Mouse (Mus musculus) layer of hippocampus, postnatal 25 days (tissue): ENCODE measurements around the gene Prrt1. TPM values are rescaled to one million over a fixed set of nuclear protein-coding genes. Genes with fewer than 3 reads are reported as not detected.

Source experiments
- DNase-seq, 2 experiments: peaks; one replicate each; pipeline ENCODE4 v3.0.0; 2022; ENCODE audit warnings: mixed read lengths in 2 of 2, low spot score in 1 of 2; ENCODE audit errors: extremely low spot score in 1 of 2
- total RNA-seq, 2 experiments: library from RNA; stranded (reverse); gene quantifications; 2 replicates each; pipeline ENCODE4 v1.2.3; 2021

Gene Prrt1
- total RNA-seq, 2 experiments from 2014 or later: 259 to 330 TPM

DNA sequence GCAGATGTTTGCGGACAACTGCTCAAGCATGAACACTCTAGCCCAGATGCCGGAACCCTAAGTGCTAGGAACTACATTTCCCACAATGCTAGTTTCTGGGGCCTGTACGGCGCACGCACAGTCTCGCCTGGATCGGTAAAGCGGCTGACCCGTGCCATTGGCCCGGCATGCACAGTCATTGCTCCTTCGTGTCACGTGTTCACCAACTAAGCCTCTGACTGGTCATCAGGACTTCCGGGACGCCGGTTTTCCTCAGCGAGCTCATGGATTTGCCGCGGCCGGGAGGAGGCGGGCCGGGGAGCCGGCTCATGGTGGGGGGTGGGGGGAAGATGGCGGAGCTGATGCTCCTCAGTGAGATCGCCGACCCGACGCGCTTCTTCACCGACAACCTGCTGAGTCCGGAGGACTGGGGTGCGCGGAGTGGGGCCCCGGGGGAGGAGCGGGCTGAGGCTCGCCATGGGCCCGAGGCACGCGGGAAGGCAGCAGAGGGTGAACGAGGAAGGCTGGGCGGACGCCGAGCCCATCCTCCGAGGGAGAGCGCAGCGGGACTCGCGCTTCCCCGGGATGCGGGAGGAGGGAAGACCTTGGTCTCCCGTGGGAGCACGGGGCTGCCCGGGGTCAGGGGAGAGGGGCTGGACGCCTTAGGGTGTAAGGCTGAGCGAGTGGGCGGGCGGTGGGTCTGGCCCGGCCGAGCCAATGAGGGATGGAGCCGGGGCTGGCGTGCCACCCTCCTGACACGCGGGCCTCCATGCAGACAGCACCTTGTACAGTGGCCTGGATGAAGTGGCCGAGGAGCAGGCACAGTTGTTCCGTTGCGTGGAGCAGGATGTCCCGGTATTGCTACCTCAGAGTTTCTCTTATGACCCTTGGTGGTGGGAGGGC lies 17.8 kb downstream of the Prrt1 start, which contains the start of gene Atf6b:
TSS of gene Atf6b (plus strand) at position 241 of the 882 bp plus-strand sequence.
- DNase-seq: peak; percentile 71 to 76

DNA sequence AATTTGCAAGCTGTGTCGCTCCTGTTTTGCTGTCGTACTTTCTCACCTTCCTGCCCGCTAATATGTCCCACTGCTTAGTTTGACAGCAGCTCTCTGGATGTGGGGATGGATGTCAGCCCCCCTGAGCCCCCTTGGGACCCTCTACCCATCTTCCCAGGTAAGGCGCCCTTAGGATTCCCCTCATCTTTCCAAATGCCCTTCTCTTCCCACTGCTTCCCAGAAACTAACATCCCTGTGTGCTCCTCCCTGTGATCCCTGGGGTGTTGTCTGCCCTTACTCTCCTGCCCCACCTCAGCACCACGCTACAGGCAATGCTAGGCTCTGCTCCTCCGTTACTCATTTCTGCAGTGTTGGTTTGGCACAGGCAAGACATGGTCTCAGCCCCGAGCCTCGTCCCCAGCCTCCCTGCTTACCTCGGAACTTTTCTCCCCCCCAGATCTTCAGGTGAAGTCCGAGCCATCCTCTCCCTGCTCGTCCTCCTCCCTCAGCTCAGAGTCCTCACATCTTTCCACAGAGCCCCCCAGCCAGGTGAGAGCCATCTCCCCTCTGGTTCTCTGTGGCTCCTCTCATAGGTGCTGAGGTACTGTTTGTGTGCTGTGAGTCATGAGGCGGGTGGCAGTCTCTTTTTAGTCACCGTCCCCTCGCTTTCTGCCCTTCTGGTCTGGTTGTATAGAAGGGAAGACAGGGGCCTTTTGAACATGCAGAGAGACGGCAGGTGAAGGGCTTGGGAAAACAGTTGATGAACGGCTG lies 19.0 kb downstream of the Prrt1 start:
- DNase-seq: no peak

DNA sequence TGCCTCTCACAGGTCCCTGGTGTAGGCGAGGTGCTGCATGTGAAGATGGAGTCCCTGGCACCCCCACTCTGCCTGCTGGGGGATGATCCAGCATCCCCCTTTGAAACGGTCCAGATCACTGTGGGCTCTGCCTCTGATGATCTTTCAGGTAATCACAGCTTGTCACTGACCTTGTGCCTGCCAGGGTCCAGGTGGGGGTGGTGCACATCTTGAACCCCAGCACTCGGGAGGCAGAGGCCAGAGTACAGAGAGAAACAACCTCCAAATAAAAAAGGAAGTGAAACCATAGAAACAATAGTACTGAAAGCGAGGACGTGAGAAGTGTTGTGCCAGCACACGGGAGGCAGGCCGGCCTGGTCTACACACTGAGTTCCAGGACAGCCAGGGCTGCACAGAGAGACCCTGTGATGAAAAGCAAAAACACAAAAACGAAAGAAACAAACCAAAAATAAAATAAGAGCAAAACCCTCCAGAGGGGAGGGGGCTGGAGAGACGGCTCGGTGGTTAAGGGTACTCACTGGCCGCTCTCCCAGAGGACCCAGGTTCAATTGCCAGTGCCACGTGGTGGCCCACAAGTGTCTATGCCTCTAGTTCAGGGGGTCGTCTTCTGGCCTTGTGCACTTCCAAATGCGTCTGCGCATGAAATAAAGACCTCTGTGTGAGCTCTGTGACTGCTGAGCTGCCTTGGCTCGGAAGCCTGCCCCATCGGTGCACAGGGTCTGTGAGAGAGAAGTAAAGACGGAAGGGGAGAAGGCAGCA lies 20.0 kb downstream of the Prrt1 start:
- no peak for DNase-seq

DNA sequence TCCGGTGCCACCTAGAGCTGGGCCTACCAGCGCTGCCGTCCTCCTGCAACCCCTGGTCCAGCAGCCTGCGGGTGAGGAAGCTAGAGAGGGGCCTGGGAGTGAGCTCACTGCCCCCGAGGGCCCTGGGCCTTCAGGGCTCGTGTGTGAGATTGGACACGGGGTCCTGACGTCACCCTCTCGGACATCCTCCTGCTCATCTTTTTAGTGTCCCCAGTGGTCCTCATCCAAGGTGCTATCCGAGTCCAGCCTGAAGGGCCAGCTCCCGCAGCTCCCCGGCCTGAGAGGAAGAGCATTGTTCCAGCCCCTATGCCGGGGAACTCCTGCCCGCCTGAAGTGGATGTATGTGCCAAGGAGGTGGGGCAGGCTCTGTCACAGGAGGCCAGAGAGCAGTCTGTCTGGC lies 21.4 kb downstream of the Prrt1 start:
- no peak for DNase-seq

DNA sequence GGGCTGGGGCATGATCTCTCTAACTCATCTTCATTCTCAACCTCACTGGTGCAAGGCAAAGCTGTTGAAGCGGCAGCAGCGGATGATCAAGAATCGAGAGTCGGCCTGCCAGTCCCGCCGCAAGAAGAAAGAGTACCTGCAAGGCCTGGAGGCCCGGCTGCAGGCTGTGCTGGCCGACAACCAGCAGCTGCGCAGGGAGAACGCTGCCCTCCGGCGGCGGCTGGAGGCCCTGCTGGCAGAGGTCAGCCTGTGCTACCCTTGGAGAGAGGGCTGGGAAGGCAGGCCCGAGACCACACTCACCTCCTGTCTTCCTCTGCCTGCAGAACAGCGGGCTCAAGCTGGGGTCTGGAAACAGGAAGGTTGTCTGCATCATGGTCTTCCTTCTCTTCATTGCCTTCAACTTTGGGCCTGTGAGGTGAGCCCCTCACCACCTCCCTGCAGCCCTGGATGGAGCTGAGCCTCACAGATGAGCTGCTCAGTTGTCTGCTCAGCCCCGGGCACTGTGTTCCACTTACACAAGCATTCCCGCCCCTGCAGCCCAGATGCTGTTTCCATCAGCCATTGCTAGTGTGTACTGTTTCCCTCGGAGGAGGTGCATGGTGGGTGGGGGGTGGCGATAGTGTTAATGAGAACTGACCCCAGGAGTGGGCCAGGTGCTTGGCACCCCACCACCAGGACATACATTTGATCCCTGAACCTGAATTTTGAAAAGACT lies 22.3 kb downstream of the Prrt1 start:
- DNase-seq: no peak

DNA sequence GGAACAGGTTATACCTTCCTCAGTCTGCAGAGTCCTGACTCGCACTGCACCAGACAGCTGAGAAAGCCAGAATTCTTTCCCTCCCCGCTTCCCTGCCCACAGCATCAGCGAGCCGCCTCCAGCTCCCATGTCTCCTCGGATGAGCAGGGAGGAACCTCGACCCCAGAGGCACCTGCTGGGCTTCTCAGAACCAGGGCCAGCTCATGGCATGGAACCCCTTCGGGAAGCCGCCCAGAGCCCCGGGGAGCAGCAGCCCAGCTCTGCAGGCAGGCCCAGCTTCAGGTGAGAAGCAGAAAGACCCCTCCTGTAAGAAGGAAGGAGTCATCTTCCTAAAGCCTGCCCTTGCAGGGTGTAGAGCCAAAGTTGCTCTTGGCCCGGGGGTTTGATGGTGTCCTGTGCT lies 23.2 kb downstream of the Prrt1 start:
- DNase-seq: no peak

- DNase-seq: no peak
These were observed 23.7 kb downstream of the Prrt1 start for GRCm38 (mm10) chr17:34652985-34653384.

DNA sequence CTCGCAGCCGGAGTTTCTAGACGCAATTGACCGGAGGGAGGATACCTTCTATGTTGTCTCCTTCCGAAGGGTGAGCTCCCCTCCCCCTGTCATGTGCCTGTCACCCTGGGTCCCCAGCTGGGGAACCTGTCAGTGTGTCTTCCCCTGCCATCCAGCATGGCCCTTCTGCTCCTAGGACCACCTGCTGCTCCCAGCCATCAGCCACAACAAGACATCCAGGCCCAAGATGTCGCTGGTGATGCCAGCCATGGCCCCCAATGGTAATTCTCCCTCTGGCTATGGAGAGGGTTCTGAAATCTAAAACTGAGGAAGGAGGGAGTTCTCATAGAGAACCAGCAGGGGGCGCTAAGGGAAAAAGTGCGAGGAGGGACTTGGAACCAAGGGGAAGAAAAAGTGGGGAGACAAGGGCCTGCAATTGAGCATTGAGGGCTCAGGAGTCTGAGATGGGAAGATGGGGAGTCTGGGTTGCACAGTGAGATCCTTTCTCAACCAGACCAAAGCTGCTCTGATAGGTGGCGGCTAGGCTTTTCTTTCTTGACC lies 24.5 kb downstream of the Prrt1 start:
- peak in 1 of 2 experiments; percentile 76 for DNase-seq

DNA sequence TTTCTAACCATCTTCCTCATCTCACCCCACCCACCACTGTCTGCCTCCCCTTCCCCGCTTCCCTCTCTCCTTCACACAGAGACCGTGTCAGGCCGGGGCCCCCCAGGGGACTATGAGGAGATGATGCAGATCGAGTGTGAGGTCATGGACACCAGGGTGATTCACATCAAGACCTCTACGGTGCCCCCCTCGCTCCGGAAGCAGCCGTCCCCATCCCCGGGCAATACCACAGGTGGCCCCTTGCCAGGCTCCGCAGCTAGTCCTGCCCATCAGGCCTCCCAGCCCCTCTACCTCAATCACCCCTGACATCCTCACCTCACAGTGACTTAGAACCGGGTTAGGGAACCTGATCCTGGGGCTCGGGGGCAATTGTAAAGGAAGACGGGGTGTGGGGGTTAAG lies 25.1 kb downstream of the Prrt1 start:
- DNase-seq: no peak

- no peak for DNase-seq
These were observed 25.8 kb downstream of the Prrt1 start for GRCm38 (mm10) chr17:34655160-34655559.

DNA sequence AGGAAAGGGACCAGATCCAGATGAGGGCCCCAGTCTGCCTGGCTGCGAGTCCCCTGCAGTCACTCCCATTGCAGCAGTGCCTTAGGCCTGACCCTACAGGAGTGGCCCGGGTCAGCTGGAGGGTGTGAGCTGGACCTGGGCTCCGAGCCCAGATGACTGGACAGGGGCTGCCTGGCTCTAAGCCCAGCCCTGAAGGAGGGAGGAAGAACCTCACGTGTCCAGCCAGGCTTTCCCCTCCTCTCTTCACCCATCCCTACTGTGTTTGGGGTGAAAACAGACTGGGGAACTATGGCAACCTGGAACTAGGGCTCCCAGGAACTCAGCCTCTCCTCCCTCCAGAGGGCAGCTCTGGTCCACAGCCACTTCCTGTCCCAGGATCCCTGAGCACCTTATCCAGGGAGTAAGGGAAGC lies 26.3 kb downstream of the Prrt1 start:
- DNase-seq: no peak

DNA sequence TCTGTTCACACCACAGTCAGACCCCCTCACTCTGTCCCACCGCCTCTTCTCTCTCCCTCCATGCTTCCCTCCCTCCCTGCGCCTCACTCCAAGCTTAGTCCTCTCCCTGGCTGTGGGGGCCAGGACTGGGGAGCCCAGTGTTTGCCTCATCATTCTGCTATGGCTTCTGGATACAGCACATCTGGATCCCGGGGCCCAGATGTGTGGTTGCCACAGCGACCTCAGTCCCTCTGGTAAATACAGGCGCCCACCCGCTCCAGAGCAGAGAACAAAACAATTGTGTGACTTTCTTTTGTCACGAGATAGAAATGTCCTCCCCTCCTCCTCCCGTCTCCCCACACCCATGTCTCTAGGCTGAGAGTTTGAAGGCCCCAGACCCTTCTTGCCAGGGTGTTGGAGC lies 27.3 kb downstream of the Prrt1 start:
- DNase-seq: no peak

DNA sequence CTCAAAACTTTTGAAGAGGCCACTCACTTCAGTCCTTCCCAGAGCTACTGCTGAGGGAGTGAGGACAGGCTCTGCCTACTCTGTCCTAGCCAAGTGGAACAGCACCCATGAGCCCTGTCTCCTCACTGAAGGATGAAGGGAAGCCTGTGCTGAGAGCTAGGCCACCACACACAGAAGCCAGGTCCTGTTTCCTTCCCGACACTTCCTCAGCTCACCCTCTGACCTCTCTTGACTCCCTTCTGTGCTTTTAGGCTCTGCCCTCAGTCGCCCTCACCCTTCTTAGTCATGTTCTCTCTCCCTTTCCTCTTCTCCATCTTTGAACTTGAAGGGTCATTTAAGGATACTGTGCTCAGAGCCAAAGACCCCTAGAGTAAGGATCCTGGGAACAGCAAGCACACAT lies 27.9 kb downstream of the Prrt1 start:
- DNase-seq: no peak

DNA sequence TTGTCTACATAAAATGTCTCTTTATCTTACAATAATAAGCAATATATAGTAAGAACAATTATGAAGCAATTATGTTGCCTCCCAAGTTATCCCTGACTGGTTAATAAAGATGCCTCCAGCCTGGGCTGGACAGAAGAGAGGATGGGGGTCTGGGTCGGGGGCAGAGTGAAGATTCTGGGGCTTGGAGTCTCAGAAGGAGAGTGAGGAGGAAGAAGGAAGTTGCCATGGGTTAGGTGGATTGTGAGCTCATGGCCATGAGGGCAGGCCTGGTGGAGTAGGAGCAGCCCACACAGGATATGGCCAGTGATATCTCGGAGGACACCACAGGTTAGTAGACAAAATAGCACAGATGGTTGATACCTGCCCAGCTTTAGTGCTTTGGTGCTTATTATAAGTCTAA lies 28.8 kb downstream of the Prrt1 start:
- DNase-seq: no peak

DNA sequence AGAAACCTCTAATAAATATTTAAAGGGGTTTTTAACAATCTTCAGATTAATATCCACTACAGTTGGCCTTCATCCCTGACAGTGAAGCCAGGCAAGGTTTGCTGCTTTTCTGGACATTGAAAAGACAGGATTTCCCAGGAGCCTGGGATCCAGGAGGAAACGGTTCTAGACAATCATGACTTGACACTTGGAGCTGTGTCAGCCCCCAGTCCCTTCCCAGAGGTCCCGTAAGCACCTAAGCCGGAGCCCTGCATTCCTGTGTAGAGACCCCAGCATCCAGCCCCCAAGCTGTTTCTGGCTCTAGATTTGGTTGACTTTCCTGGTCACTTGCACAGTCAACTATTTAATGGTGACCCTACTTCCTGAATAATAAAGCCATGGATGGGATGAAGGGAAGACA lies 29.3 kb downstream of the Prrt1 start:
- DNase-seq: no peak

GRCm38 (mm10) chr17:34659181-34659896 lies 30.0 kb downstream of the Prrt1 start:
- DNase-seq: no peak

GRCm38 (mm10) chr17:34659897-34660214 lies 30.5 kb downstream of the Prrt1 start:
- DNase-seq: no peak

GRCm38 (mm10) chr17:34660259-34660820 lies 31.0 kb downstream of the Prrt1 start:
- DNase-seq: no peak

DNA sequence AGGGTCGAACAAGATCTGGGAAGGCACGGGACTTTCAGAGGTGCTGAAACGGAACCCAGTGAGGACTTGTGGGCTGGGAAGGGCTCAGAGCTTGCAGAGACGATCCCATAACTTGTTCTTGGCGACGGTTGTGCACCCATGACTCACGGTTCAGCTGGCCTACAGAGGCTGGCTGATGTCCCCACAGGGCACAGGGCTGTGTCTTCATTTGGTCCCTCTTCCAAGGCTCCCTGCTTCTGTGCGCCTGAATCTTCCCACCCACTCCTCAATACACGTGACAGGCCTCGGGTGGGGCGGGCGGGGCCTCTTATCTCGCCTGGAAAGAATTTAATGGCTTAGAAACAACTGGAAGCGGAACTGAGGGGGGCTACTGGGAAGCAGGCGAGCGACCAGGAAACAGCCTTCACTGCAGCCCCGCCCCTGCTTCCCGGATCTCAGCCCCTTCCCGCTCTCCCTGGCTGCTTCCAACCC lies 31.8 kb downstream of the Prrt1 start:
- no peak for DNase-seq
